Mouse (Mus musculus) neural tube, embryonic 14.5 days (tissue): ENCODE measurements around the gene Tmem110. TPM values are rescaled to one million over a fixed set of nuclear protein-coding genes. Genes with fewer than 3 reads are reported as not detected.

Experiments used
- ATAC-seq: fragments of 200-750 bp; cut with Nextera tagmentation; 2 replicates; pipeline ENCODE4 v1.8.0; 2017; ENCODE audit warnings: low read depth, mild to moderate bottlenecking, moderate TSS enrichment, moderate library complexity
- H3K27ac ChIP-seq: fragments of 300-500 bp; sonication (generic); 2 replicates; pipeline ENCODE4 v1.5.1; 2014; ENCODE audit warnings: low read depth, mild to moderate bottlenecking, control low read depth, low read length, moderate library complexity, mixed read lengths
- H3K27me3 ChIP-seq: fragments of 300-500 bp; sonication (generic); 2 replicates; pipeline ENCODE4 v1.6.1; 2014; ENCODE audit warnings: low read length; ENCODE audit not compliant: control insufficient read depth, insufficient read depth
- H3K36me3 ChIP-seq: fragments of 300-500 bp; sonication (generic); 2 replicates; pipeline ENCODE4 v1.6.1; 2014; ENCODE audit warnings: low read length, mixed read lengths; ENCODE audit not compliant: control insufficient read depth, insufficient read depth
- H3K4me1 ChIP-seq: fragments of 300-500 bp; sonication (generic); 2 replicates; pipeline ENCODE4 v1.6.1; 2014; ENCODE audit warnings: low read length; ENCODE audit not compliant: control insufficient read depth, insufficient read depth
- H3K4me2 ChIP-seq: fragments of 300-500 bp; sonication (generic); 2 replicates; pipeline ENCODE4 v1.6.1; 2014; ENCODE audit warnings: mild to moderate bottlenecking, low read depth, low read length, control low read depth
- H3K4me3 ChIP-seq: fragments of 300-500 bp; sonication (generic); 2 replicates; pipeline ENCODE4 v1.5.1; 2014; ENCODE audit warnings: low read depth, low read length, control low read depth, mixed read lengths
- H3K9ac ChIP-seq: fragments of 300-500 bp; sonication (generic); replicated peaks from 2 replicates; pipeline ENCODE4 v1.6.1; 2014; ENCODE audit warnings: low read depth, mild to moderate bottlenecking, control low read depth, low read length, mixed read lengths
- H3K9me3 ChIP-seq: fragments of 300-500 bp; sonication (generic); 2 replicates; pipeline ENCODE4 v1.6.1; 2016; ENCODE audit warnings: low read length; ENCODE audit not compliant: control insufficient read depth
- WGBS: fragments of 180-500 bp; shearing (Covaris S2); extraction: QIAGEN DNeasy Blood & Tissue Kit; methylation state at CpG from one replicate; pipeline ENCODE4 v1.1.7; 2014; 5-methylcytosine and 5-hydroxymethylcytosine counted together
- polyA plus RNA-seq: library from polyadenylated mRNA; unstranded; fragments of >200 nt; fragmentation: Nextera tagmentation; extraction: Ambion mirVana; gene quantifications from 2 replicates; pipeline ENCODE4 v1.2.1, GENCODE M21; 2014

Tmem110 gene
- polyA plus RNA-seq, 1 experiment from 2014 or later = 19.3 TPM

DNA sequence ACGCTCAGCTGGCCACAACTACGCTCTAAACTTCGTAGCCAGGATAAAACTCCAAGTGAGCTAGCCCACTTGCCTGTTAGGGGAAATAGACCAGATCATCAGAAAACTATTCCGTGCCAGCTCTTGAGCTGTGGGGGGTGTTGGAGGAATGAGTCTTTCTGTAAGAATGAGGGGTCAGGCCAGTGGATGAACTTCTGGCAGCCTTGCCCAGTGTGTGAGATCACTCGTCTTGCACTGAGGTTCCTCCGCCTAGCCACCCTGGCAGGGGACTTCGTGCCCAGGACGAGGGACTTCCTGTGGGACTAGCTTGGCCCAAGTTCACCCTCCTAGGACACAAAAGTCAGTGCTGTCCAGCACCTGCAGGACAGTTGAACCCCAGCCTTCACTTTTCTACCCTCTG is 78.9 kb downstream of the Tmem110 start:
- no peaks in the 10 kb centered on the region for H3K36me3 ChIP-seq
- no peak overlapping the region for H3K4me3 ChIP-seq
- ATAC-seq = no peak
- WGBS = 88% methylated on average over 8 of the region's 8 CpGs
- no peaks in the 10 kb centered on the region for H3K4me1 ChIP-seq
- no peak overlapping the region for H3K9ac ChIP-seq
- no peak overlapping the region for H3K4me2 ChIP-seq
- no peaks in the 10 kb centered on the region for H3K27me3 ChIP-seq
- H3K27ac ChIP-seq = no peak overlapping the region
- no peaks in the 10 kb centered on the region for H3K9me3 ChIP-seq

DNA sequence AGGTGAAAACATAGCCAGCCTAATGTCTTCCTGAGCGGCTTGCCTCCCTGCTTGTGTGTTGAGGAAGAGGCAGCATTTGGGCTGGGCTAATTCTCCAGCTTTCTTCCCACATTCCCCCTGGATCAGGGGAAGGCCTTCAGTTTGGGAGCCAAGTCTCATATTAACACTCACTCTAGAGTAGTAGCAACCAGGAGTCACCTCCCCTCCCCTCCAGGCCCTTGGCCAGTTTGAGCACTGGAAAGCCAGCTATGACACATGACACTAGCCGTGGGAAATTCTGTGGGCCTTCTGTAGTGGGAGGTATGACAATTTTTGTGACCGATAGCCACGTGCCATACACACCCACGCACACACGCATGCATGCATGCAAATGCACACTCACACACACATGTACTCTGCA is 80.6 kb downstream of the Tmem110 start:
- Histone ChIP-seq H3K9me3 (no peaks in the 10 kb centered on the region), H3K27me3 (no peaks in the 10 kb centered on the region), H3K4me2 (no peak overlapping the region), H3K4me1 (no peaks in the 10 kb centered on the region), H3K9ac (no peak overlapping the region), H3K4me3 (no peak overlapping the region), H3K36me3 (no peaks in the 10 kb centered on the region), H3K27ac (no peak overlapping the region)
- no peak for ATAC-seq
- WGBS = 92% methylated on average over 6 of the region's 6 CpGs

DNA sequence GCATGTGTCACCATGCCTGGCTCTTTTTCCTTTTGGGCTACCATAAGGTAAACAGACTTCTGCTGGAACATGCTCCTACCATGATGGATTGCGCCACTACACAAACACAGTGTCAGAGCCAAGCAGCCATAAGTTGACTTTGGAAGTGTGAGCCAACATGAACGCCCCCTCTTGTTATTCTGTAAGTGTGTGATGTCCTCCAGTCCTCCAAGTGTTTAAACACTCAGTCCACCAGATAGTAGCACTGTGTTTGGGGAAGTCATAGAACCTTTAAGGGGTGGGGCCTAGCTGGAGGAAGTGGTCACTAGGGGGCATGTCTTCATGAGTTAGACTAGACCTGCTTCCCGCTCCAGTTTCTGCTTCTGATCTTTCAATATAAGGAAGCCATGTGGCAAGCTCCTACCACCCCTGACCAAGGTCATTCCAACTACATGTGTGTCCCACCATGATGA is 82.5 kb downstream of the Tmem110 start:
- Histone ChIP-seq H3K4me2 (no peak overlapping the region), H3K36me3 (no peaks in the 10 kb centered on the region), H3K27me3 (no peaks in the 10 kb centered on the region), H3K9ac (no peak overlapping the region), H3K4me1 (no peaks in the 10 kb centered on the region), H3K4me3 (no peak overlapping the region), H3K27ac (no peak overlapping the region), H3K9me3 (no peaks in the 10 kb centered on the region)
- 87% methylated on average over 3 of the region's 3 CpGs for WGBS
- ATAC-seq = no peak

DNA sequence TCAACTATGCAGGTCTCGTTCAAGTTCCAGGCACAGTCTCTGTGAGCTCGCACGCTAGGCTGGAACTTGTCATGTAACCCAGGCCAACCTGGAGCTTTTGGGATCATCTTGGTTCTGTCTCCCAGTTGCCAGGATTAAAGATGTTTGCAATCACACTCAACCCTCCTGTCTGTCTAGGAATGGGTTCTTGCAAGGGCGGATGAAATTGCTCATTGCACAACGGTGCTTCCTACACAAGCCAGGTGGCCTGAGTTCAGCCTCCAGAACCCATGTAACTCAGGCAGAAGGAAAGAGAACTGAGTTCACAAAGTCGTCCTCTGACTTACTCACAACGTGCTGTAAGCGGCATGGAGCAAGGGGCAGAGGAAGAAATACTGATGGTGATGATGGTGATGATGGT is 85.8 kb downstream of the Tmem110 start:
- no peaks in the 10 kb centered on the region for H3K4me1 ChIP-seq
- H3K4me2 ChIP-seq = no peak overlapping the region
- ATAC-seq = no peak
- H3K27ac ChIP-seq = no peak overlapping the region
- H3K9me3 ChIP-seq = no peaks in the 10 kb centered on the region
- 90% methylated on average over 8 of the region's 8 CpGs for WGBS
- no peak overlapping the region for H3K9ac ChIP-seq
- no peaks in the 10 kb centered on the region for H3K36me3 ChIP-seq
- no peak overlapping the region for H3K4me3 ChIP-seq
- no peaks in the 10 kb centered on the region for H3K27me3 ChIP-seq

DNA sequence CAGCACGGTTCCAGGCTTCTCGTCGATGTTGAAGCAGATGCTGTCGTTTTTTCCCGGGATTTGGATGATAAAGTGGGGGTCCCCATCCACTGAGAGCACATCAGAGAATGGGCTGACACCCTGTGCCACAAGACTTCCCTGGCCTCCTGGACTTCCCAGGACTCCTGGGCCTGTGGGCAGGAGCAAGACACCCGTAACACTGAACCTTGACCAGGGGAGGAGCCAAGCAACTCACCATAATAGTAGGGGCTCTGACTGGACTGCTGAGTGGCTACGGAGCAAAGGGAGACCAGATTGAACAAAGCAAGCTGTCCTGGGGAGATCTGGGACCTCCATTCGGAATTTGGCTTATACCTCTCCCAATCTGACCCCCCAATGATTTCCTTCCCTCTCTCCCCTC is 87.3 kb downstream of the Tmem110 start:
- no peaks in the 10 kb centered on the region for H3K4me1 ChIP-seq
- WGBS = 80% methylated on average over 8 of the region's 8 CpGs
- ATAC-seq = no peak

DNA sequence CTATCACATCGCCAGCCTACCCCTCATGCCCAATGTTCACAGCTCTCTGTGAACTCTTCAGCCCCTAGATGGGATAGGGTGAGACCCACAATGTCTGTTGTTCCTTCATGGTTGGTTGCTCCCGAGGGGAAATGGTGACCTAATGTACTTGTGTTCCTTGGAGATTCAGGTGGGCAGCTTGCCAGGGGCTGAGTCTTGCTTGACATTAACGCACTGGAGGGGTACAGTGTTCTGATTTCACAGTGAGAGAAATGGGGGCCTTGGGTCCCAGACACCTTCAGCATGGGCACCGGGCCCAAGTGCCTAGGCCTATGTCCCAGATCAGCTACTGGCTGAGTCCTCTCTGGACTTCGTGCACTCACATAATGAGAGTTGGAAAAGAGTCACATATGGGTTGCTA is 88.0 kb downstream of the Tmem110 start:
- no peak overlapping the region for H3K9ac ChIP-seq
- H3K4me3 ChIP-seq = no peak overlapping the region
- no peaks in the 10 kb centered on the region for H3K36me3 ChIP-seq
- ATAC-seq = no peak
- H3K4me2 ChIP-seq = no peak overlapping the region
- 86% methylated on average over 5 of the region's 5 CpGs for WGBS
- H3K9me3 ChIP-seq = no peaks in the 10 kb centered on the region
- H3K27me3 ChIP-seq = no peaks in the 10 kb centered on the region
- no peaks in the 10 kb centered on the region for H3K4me1 ChIP-seq
- H3K27ac ChIP-seq = no peak overlapping the region

More for the DNA sequence above, 87.3 kb downstream of the Tmem110 start:
- H3K9me3 ChIP-seq = no peaks in the 10 kb centered on the region
- H3K36me3 ChIP-seq = no peaks in the 10 kb centered on the region
- no peak overlapping the region for H3K27ac ChIP-seq
- H3K9ac ChIP-seq = no peak overlapping the region
- H3K4me2 ChIP-seq = no peak overlapping the region
- no peaks in the 10 kb centered on the region for H3K27me3 ChIP-seq
- H3K4me3 ChIP-seq = no peak overlapping the region

DNA sequence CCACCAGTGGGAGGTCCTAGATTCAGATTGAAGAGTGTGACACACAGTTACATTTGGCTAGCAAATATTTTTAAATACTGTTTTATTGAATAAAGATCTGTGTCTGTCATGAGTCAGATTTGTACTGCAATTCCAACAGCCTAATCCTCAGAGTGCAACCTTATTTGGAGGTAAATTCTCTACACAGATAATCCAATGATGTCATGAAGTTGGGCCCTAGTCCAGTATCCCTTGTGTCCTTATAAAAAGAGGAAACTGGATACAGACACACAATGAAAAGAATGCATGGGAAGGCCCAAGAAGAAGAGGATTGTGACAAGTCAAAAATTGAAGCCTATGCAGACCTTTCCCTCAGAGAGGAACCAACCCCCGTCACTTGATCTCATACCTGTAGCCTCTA is 91.1 kb downstream of the Tmem110 start:
- Histone ChIP-seq H3K36me3 (no peaks in the 10 kb centered on the region), H3K4me2 (no peak overlapping the region), H3K9ac (no peak overlapping the region), H3K4me1 (no peaks in the 10 kb centered on the region), H3K4me3 (no peak overlapping the region), H3K27ac (no peak overlapping the region), H3K9me3 (no peaks in the 10 kb centered on the region), H3K27me3 (no peaks in the 10 kb centered on the region)
- WGBS = 97% methylated on average over 1 of the region's 1 CpGs
- no peak for ATAC-seq

DNA sequence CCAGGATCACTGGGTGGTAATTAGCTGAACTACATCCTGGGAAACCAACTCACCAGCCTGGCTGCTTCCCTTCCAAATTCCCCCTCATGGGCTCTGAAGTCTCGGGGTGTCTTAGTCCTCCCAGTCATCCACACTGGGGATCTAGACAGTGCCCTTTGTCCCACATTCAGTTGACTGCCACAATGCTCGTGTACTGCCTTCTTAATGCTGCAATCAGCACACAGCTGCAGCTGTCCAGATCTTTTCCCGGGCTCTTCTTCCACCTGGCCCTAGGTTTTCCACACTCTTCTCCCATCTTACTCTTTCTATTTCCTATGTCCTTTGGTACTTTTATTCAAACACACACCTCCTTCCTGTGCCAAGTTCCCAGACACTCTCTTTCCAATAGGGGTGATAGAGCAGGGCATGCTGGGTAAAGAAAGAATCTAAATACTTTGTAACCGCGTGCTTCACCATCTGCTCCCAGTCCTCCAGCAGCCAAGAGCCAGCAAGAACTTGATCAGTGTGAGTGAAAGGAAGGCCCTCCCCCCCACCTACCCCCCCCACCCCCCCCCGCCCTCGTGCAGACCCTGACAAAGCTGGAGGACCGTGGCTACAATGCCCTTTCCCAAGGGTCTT is 96.8 kb downstream of the Tmem110 start:
- no peak overlapping the region for H3K9ac ChIP-seq
- H3K27ac ChIP-seq = no peak overlapping the region

DNA sequence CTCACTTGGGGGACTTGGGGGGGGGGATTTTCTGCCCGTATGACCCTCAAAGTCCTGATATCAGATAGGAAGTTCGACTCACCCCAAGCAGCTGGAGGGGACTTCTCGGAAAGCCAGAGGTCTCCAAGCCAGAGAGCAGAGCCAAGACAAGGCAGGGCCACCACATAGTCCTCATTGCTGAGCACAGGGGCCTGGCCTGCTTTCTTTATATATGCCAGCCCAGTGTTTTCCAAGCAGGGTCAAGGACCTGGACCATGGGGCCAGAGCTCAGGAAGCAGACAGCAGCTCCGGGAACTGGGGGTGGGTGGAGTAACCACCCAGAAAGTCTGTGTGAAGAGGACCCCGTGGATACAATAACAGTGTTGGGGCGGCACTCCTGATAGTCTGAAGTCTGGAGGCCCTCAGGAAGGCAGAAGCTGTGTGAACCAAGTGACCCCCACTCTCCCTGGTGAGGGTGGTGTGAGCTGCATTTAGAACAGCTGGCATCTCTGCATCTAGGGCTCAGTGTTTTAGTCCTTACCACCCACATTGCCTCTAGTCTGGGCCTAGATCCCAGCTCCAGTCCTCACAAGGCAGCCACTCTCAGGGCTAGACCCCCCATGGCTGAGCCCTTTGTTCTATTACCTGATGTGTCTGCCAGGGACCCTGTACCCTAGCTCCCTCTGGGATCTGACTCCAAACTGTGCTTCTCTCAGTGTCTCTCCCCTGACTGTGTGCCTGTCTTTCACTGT is 98.2 kb downstream of the Tmem110 start, which contains the start of gene Itih3:
Gene Itih3, minus strand, starts transcription at position 386 of the 731 bp plus-strand sequence.
- H3K9ac ChIP-seq = no peak within 1 kb of the TSS
- ATAC-seq = no peak

More for the DNA sequence above, 96.8 kb downstream of the Tmem110 start:
- Histone ChIP-seq H3K4me3 (no peak overlapping the region), H3K27me3 (no peaks in the 10 kb centered on the region), H3K4me2 (no peak overlapping the region), H3K9me3 (no peaks in the 10 kb centered on the region), H3K4me1 (no peaks in the 10 kb centered on the region), H3K36me3 (no peaks in the 10 kb centered on the region)
- ATAC-seq = no peak
- 58% methylated on average over 8 of the region's 8 CpGs for WGBS

More for the DNA sequence above, 98.2 kb downstream of the Tmem110 start, which contains the start of gene Itih3:
- no peak within 1 kb of the TSS for H3K4me2 ChIP-seq
- no peaks in the 10 kb centered on the region for H3K4me1 ChIP-seq
- no peaks in the 10 kb centered on the region for H3K9me3 ChIP-seq
- H3K36me3 ChIP-seq = no peaks in the 10 kb centered on the region
- H3K4me3 ChIP-seq = no peak within 1 kb of the TSS
- no peaks in the 10 kb centered on the region for H3K27me3 ChIP-seq
- H3K27ac ChIP-seq = no peak within 1 kb of the TSS
- 85% methylated on average over 5 of the region's 6 CpGs for WGBS
